Mouse (Mus musculus) heart, postnatal 14 days (tissue): Measurements from ENCODE around the gene Gng3. TPM values are rescaled to one million over a fixed set of nuclear protein-coding genes. Genes with fewer than 3 reads are reported as not detected.

ENCODE experiments used
- DNase-seq, 2 experiments: peaks; one replicate each; pipeline ENCODE4 v3.0.0; 2021 to 2022
- intact Hi-C: fragments of 180-260 bp; cut with DNase I; formaldehyde crosslinking; loops from one replicate; pipeline ENCODE4 v1.15.1; 2025
- microRNA-seq, 2 experiments: library from miRNA; unstranded; fragments of <30 nt; microRNA quantifications; one replicate each; pipeline ENCODE4 v1.2.0; 2021 to 2022
- total RNA-seq, 2 experiments: library from RNA; stranded (reverse); gene quantifications; 2 replicates each; pipeline ENCODE4 v1.2.3; 2021

Gng3 gene
- total RNA-seq, 2 experiments from 2014 or later = not detected

GRCm38 (mm10) chr19:8818801-8819595 lies 20.0 kb downstream of the Gng3 start, which contains the start of gene Ttc9c:
TSS of gene Ttc9c (minus strand) at chr19:8819333.
- intact Hi-C loops = loop anchor here (5.0 kb wide), 2 partner anchors 47 to 102 kb away; partner anchors contain the start of genes Tmem179b and Tmem223
- peak; percentile 94 for DNase-seq

GRCm38 (mm10) chr19:8818301-8818798 lies 20.6 kb downstream of the Gng3 start:
- no peak for DNase-seq
- intact Hi-C loops = loop anchor here (5.0 kb wide), 2 partner anchors 46 to 101 kb away; partner anchors contain the start of genes Tmem179b and Tmem223

GRCm38 (mm10) chr19:8817001-8817400 lies 22.0 kb downstream of the Gng3 start:
- intact Hi-C loops = loop anchor here (2.0 to 5.0 kb wide), 3 partner anchors 14 to 100 kb away; partner anchors contain the start of genes Tmem179b, Tmem223 and Zbtb3
- no peak for DNase-seq

GRCm38 (mm10) chr19:8815812-8816211 lies 23.2 kb downstream of the Gng3 start:
- DNase-seq = no peak
- intact Hi-C loops = loop anchor here (2.0 to 5.0 kb wide), 3 partner anchors 13 to 99 kb away; partner anchors contain the start of genes Tmem179b, Tmem223 and Zbtb3

GRCm38 (mm10) chr19:8806810-8807209 lies 32.2 kb downstream of the Gng3 start:
- DNase-seq = no peak
- intact Hi-C loops = no loop called here

- intact Hi-C loops = loop anchor here (2.0 to 5.0 kb wide), 2 partner anchors 13 to 62 kb away; partner anchors contain the start of genes 1700092M07Rik and Stx5a
- no peak for DNase-seq
Measured at GRCm38 (mm10) chr19:8803879-8804660, 34.9 kb downstream of the Gng3 start.

- intact Hi-C loops = loop anchor here (2.0 to 5.0 kb wide), 2 partner anchors 14 to 61 kb away; partner anchors contain the start of genes 1700092M07Rik and Stx5a
- no peak for DNase-seq
Measured at GRCm38 (mm10) chr19:8803204-8803780, 35.7 kb downstream of the Gng3 start.

GRCm38 (mm10) chr19:8802130-8802821 lies 36.7 kb downstream of the Gng3 start, which contains the start of gene Zbtb3:
TSS of gene Zbtb3 (plus strand) at chr19:8802555.
- peak; percentile 88 to 90 for DNase-seq
- intact Hi-C loops = loop anchor here (2.0 to 5.0 kb wide), 2 partner anchors 15 to 60 kb away; partner anchors contain the start of genes 1700092M07Rik and Stx5a

- DNase-seq = no peak
- intact Hi-C loops = no loop called here
Measured at GRCm38 (mm10) chr19:8798947-8799315, 40.1 kb downstream of the Gng3 start.

- peak; percentile 91 to 92 for DNase-seq
- intact Hi-C loops = no loop called here
Measured at GRCm38 (mm10) chr19:8798264-8798946, 40.6 kb downstream of the Gng3 start, which contains the start of gene Polr2g. TSS of gene Polr2g (minus strand) at chr19:8798577.

- no peak for DNase-seq
- intact Hi-C loops = no loop called here
Measured at GRCm38 (mm10) chr19:8790171-8790570, 48.8 kb downstream of the Gng3 start.

GRCm38 (mm10) chr19:8789171-8789570 lies 49.8 kb downstream of the Gng3 start:
- intact Hi-C loops = no loop called here
- DNase-seq = no peak

- intact Hi-C loops = no loop called here
- no peak for DNase-seq
Measured at GRCm38 (mm10) chr19:8788521-8788920, 50.5 kb downstream of the Gng3 start.

Small RNA genes within 50 kb of the gene (microRNA-seq; reads per million reads assigned to microRNA genes)
- 0.12 to 0.27 reads per million in 2 experiments for gene Mir5136

Other genes starting within 250 kb of the Gng3 start
- under 1 TPM; 0.05 to 0.17 TPM for gene Slc22a8, start 247.9 kb downstream of the Gng3 start, total RNA-seq
- not detected for gene Slc22a6, start 221.2 kb downstream of the Gng3 start, total RNA-seq
- gene Chrm1, start 175.4 kb downstream of the Gng3 start, total RNA-seq = under 1 TPM in 1 of 2 experiments, not detected in 1; 0.05 TPM
- gene Slc3a2, start 115.8 kb downstream of the Gng3 start, total RNA-seq = 10 to 100 TPM; 39.8 to 50.9 TPM
- 10 to 100 TPM; 19.1 to 20.1 TPM for gene Wdr74, start 103.4 kb downstream of the Gng3 start, total RNA-seq
- under 1 TPM in 1 of 2 experiments, not detected in 1; 0.95 TPM for gene 1700092M07Rik, start 98.5 kb downstream of the Gng3 start, total RNA-seq
- 10 to 100 TPM; 37.4 to 40.5 TPM for gene Stx5a, start 97.8 kb downstream of the Gng3 start, total RNA-seq
- gene Nxf1, start 82.1 kb downstream of the Gng3 start, total RNA-seq = 10 to 100 TPM; 59.3 to 59.5 TPM
- 100 to 1,000 TPM; 110 to 121 TPM for gene Tmem223, start 68.2 kb downstream of the Gng3 start, total RNA-seq
- gene Tmem179b, start 64.7 kb downstream of the Gng3 start, total RNA-seq = 10 to 100 TPM; 15.7 to 17.9 TPM
- 1 to 10 TPM; 7.2 to 8.9 TPM for gene Taf6l, start 52.8 kb downstream of the Gng3 start, total RNA-seq
- 10 to 100 TPM; 53.9 to 63.0 TPM for gene Polr2g, start 40.6 kb downstream of the Gng3 start, total RNA-seq
- 1 to 10 TPM; 1.2 to 2.3 TPM for gene Zbtb3, start 36.6 kb downstream of the Gng3 start, total RNA-seq
- gene Ttc9c, start 19.9 kb downstream of the Gng3 start, total RNA-seq = 10 to 100 TPM; 15.1 to 15.4 TPM
- 10 to 100 TPM; 48.5 to 51.1 TPM for gene Hnrnpul2, start 19.2 kb downstream of the Gng3 start, total RNA-seq
- gene AC129217.1, start 9.4 kb downstream of the Gng3 start, total RNA-seq = not detected
- gene Bscl2, start 1.7 kb downstream of the Gng3 start, total RNA-seq = 10 to 100 TPM; 21.3 to 28.0 TPM
- 1 to 10 TPM; 3.4 to 5.4 TPM for gene Lrrn4cl, start 11.6 kb upstream of the Gng3 start, total RNA-seq
- 100 to 1,000 TPM; 109 to 116 TPM for gene Ubxn1, start 32.3 kb upstream of the Gng3 start, total RNA-seq
- 10 to 100 TPM; 53.3 to 53.8 TPM for gene Uqcc3, start 41.7 kb upstream of the Gng3 start, total RNA-seq
- 1 to 10 TPM; 3.9 to 6.1 TPM for gene Lbhd1, start 44.5 kb upstream of the Gng3 start, total RNA-seq
- not detected for gene Gm49403, start 44.7 kb upstream of the Gng3 start, total RNA-seq
- gene 1810009A15Rik, start 49.7 kb upstream of the Gng3 start, total RNA-seq = 10 to 100 TPM; 16.0 to 16.4 TPM
- gene Gm49416, start 49.7 kb upstream of the Gng3 start, total RNA-seq = 1 to 10 TPM in 1 of 2 experiments, not detected in 1; 1.2 TPM
- 10 to 100 TPM; 12.3 to 12.9 TPM for gene Ints5, start 53.8 kb upstream of the Gng3 start, total RNA-seq
- gene Ganab, start 58.9 kb upstream of the Gng3 start, total RNA-seq = 10 to 100 TPM; 60.6 to 63.7 TPM
- gene B3gat3, start 81.2 kb upstream of the Gng3 start, total RNA-seq = 10 to 100 TPM; 37.1 to 38.0 TPM
- gene Rom1, start 90.2 kb upstream of the Gng3 start, total RNA-seq = 10 to 100 TPM; 12.4 to 12.7 TPM
- gene Eml3, start 90.4 kb upstream of the Gng3 start, total RNA-seq = 10 to 100 TPM; 12.5 to 16.2 TPM
- gene Mta2, start 102.7 kb upstream of the Gng3 start, total RNA-seq = 10 to 100 TPM; 42.1 to 44.8 TPM
- gene Tut1, start 114.7 kb upstream of the Gng3 start, total RNA-seq = 1 to 10 TPM; 7.6 TPM
- gene Eef1g, start 127.8 kb upstream of the Gng3 start, total RNA-seq = 100 to 1,000 TPM; 220 to 273 TPM
- 100 to 1,000 TPM; 288 to 310 TPM for gene Ahnak, start 150.1 kb upstream of the Gng3 start, total RNA-seq
- gene Scgb1a1, start 248.8 kb upstream of the Gng3 start, total RNA-seq = 100 to 1,000 TPM in 1 of 2 experiments, not detected in 1; 233 TPM